Mouse (Mus musculus): ENCODE measurements at regions not wholly inside any gene's neighbourhood (a gene's known extent, or its start where the extent isn't known, plus 50 kb on each side); places are given as distances from the start of the nearest gene placed in this dataset.

GRCm38 (mm10) chr10:117458271-117459040 lies 78.6 kb upstream of the Cpsf6 start:
- no peak overlapping the region for H3K4me3 ChIP-seq (ENCODE audit: insufficient read depth, low read length)
- no peak overlapping the region for H3K27ac ChIP-seq (ENCODE audit: insufficient read depth, low read length)
- TF ChIP-seq POLR2A (IDR thresholded peaks at IDR 0.05; ENCODE audit: extremely low read depth, insufficient read depth, low read length) = no peak
- no peak for TF ChIP-seq CTCF (IDR thresholded peaks at IDR 0.05; ENCODE audit: extremely low read depth, insufficient read depth, low read length)
- H3K4me1 ChIP-seq (ENCODE audit: control insufficient read depth, insufficient read depth, low read length) = no peaks in the 10 kb centered on the region

GRCm38 (mm10) chr10:117457701-117457950 lies 77.8 kb upstream of the Cpsf6 start:
- no peak overlapping the region for H3K27ac ChIP-seq (ENCODE audit: insufficient read depth, low read length)
- no peaks in the 10 kb centered on the region for H3K4me1 ChIP-seq (ENCODE audit: control insufficient read depth, insufficient read depth, low read length)
- no peak overlapping the region for H3K4me3 ChIP-seq (ENCODE audit: insufficient read depth, low read length)
- TF ChIP-seq POLR2A (IDR thresholded peaks at IDR 0.05; ENCODE audit: extremely low read depth, insufficient read depth, low read length) (no peak), CTCF (IDR thresholded peaks at IDR 0.05; ENCODE audit: extremely low read depth, insufficient read depth, low read length) (no peak)

DNA sequence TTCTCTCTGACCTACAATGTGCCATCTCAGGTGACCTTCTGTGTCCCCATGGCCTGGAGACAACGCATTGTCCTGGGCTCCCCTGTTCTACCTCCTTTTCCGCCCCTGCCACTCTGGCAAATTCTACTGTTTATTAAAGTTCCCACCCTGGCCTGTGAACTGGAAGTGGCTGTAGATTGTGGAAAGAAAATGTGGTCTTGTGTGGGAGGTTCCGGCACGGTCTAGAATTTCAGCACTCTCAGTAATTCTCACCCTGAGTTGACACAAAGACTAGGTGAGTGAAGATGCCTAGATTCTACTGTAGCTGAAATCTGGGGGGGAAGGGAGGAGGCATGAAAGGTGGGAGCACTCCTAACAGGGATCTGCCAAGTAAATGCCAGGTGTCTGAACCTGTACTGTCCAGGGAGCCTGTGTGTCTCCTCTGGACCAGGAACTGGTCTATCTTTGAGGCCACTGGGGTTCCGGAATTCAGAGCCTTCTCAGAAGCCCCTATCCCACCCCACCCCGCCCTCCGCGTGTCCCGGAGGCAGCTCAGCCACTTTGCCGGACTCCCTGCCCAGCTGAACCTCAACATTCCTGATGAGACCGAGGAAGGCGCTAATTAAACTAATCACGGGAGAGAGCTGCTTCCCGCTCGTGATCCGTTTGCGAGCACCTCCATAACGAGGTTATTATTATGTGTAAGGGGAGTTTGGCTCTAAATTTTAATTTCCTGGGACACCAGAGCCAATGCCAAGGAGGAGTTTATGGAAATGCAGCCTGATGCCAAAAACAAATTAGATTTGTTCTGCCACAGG lies 77.3 kb upstream of the Cpsf6 start:
- TF ChIP-seq POLR2A (IDR thresholded peaks at IDR 0.05; ENCODE audit: extremely low read depth, insufficient read depth, low read length) (no peak), CTCF (IDR thresholded peaks at IDR 0.05; ENCODE audit: extremely low read depth, insufficient read depth, low read length) (no peak)
- Histone ChIP-seq H3K27ac (ENCODE audit: insufficient read depth, low read length) (no peak overlapping the region), H3K4me1 (ENCODE audit: control insufficient read depth, insufficient read depth, low read length) (no peaks in the 10 kb centered on the region), H3K4me3 (ENCODE audit: insufficient read depth, low read length) (no peak overlapping the region)

DNA sequence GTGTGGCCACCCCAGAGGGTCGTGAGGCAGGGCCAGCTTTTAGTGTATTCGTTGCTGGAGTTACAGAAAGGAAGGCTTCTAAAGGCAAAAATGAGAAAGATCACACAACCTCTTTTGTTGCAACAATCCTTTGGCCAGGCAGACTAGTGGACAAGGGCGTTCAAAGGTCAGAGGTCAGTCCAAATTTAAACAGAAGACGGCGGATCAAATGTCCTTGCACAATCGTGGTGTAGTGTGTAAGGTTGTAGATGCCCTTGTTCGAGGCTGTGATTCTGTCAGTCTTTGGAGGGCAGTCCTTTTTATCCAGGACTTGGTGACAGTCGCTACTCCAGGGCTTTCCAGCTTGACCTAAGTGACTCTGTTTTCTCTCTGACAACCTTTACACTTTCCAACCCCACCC lies 76.6 kb upstream of the Cpsf6 start:
- Histone ChIP-seq H3K4me1 (ENCODE audit: control insufficient read depth, insufficient read depth, low read length) (no peaks in the 10 kb centered on the region), H3K27ac (ENCODE audit: insufficient read depth, low read length) (no peak overlapping the region), H3K4me3 (ENCODE audit: insufficient read depth, low read length) (no peak overlapping the region)
- no peak for TF ChIP-seq CTCF (IDR thresholded peaks at IDR 0.05; ENCODE audit: extremely low read depth, insufficient read depth, low read length)
- TF ChIP-seq POLR2A (IDR thresholded peaks at IDR 0.05; ENCODE audit: extremely low read depth, insufficient read depth, low read length) = no peak

DNA sequence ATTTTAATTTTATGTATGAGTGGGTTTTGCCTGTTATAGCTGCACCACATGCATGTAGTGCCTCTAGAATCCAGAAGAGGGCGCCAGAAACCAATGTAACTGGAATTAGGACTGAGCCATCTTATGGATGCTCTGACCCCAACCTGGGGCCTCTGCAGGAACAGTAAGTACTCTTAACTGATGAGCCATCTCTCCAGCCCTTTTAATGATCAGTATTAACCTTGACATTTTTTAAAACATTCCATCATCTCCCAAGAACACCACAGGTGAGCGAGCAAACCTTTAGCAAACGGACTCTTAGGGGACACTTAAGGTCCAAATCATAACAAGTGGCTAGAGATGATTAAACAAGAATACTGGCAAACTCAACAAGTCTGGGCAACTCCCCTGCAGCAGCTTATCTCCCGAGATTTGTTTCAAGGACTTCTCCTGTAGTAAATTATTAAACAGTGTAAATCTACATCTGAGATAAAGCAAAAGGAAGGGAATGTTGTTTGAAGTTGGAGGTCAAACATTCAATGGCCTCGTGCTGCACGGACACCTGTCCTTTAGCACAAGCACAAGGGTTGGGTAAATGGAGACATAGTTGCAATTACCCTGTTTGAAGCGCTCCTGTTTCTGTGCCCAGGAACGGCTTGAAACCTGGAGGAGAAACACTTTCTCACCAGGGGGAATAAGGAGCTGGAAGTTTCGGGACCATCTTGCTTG lies 75.9 kb upstream of the Cpsf6 start:
- TF ChIP-seq POLR2A (IDR thresholded peaks at IDR 0.05; ENCODE audit: extremely low read depth, insufficient read depth, low read length) = no peak
- peak; percentile 65 for TF ChIP-seq CTCF (IDR thresholded peaks at IDR 0.05; ENCODE audit: extremely low read depth, insufficient read depth, low read length)
- Histone ChIP-seq H3K4me1 (ENCODE audit: control insufficient read depth, insufficient read depth, low read length) (no peaks in the 10 kb centered on the region), H3K4me3 (ENCODE audit: insufficient read depth, low read length) (no peak overlapping the region), H3K27ac (ENCODE audit: insufficient read depth, low read length) (no peak overlapping the region)

- H3K27ac ChIP-seq (ENCODE audit: insufficient read depth, low read length) = no peak overlapping the region
- H3K4me3 ChIP-seq (ENCODE audit: insufficient read depth, low read length) = no peak overlapping the region
- no peaks in the 10 kb centered on the region for H3K4me1 ChIP-seq (ENCODE audit: control insufficient read depth, insufficient read depth, low read length)
- TF ChIP-seq CTCF (IDR thresholded peaks at IDR 0.05; ENCODE audit: extremely low read depth, insufficient read depth, low read length) (no peak), POLR2A (IDR thresholded peaks at IDR 0.05; ENCODE audit: extremely low read depth, insufficient read depth, low read length) (no peak)
Measured at GRCm38 (mm10) chr10:117454711-117455591, 75.1 kb upstream of the Cpsf6 start.

- H3K4me3 ChIP-seq (ENCODE audit: insufficient read depth, low read length) = no peak overlapping the region
- H3K4me1 ChIP-seq (ENCODE audit: control insufficient read depth, insufficient read depth, low read length) = no peaks in the 10 kb centered on the region
- TF ChIP-seq POLR2A (IDR thresholded peaks at IDR 0.05; ENCODE audit: extremely low read depth, insufficient read depth, low read length) = no peak
- TF ChIP-seq CTCF (IDR thresholded peaks at IDR 0.05; ENCODE audit: extremely low read depth, insufficient read depth, low read length) = no peak
- H3K27ac ChIP-seq (ENCODE audit: insufficient read depth, low read length) = no peak overlapping the region
Measured at GRCm38 (mm10) chr10:117454171-117454500, 74.3 kb upstream of the Cpsf6 start.

GRCm38 (mm10) chr10:117453406-117454170 lies 73.8 kb upstream of the Cpsf6 start:
- Histone ChIP-seq H3K4me1 (ENCODE audit: control insufficient read depth, insufficient read depth, low read length) (no peaks in the 10 kb centered on the region), H3K4me3 (ENCODE audit: insufficient read depth, low read length) (no peak overlapping the region), H3K27ac (ENCODE audit: insufficient read depth, low read length) (no peak overlapping the region)
- TF ChIP-seq CTCF (IDR thresholded peaks at IDR 0.05; ENCODE audit: extremely low read depth, insufficient read depth, low read length) = no peak
